Mouse (Mus musculus) cerebellum, adult 2 months (tissue): Measurements from ENCODE around the gene Atxn3.

Experiments
- CTCF ChIP-seq: fragments of 200-500 bp; IDR thresholded peaks from 2 replicates; pipeline ENCODE4 v1.5.1; 2011; ENCODE audit warnings: low read depth, mild to moderate bottlenecking, control low read depth, low read length, moderate library complexity, borderline replicate concordance; ENCODE audit not compliant: insufficient read depth
- POLR2A ChIP-seq: fragments of 200-500 bp; IDR thresholded peaks from 2 replicates; pipeline ENCODE4 v1.6.1; 2011; ENCODE audit warnings: low read length, control low read depth, borderline replicate concordance; ENCODE audit not compliant: insufficient read depth

DNA sequence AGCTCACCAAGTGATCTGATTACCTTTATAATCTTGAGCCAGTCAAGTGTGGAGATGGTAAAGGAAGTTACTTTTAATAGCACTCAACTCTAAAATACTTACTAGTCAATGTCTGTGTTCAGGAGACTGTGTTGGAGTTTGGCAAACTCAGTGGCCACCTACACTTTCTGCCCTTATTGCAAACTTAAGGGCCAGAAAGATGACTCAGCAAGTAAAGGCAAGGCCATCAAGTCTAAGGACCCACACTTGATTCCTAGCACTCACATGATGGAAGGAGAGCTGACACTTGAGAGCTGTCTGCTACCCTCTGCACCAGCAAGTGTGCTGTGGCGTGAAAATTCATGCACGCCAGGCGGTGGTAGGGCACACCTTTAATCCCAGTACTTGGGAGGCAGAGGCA, 14.2 kb upstream of the Atxn3 start:
- no peak for TF ChIP-seq POLR2A
- no peak for TF ChIP-seq CTCF
